Mouse (Mus musculus) olfactory bulb, adult 2 months (tissue): ENCODE results near the gene Lsp1.

ENCODE experiments used
- CTCF ChIP-seq: fragments of 200-500 bp; IDR thresholded peaks from 2 replicates; pipeline ENCODE4 v1.5.1; 2012; ENCODE audit warnings: low read depth, mild to moderate bottlenecking, low read length, moderate library complexity; ENCODE audit not compliant: insufficient read depth
- POLR2A ChIP-seq: fragments of 200-500 bp; IDR thresholded peaks from 2 replicates; pipeline ENCODE4 v1.6.1; 2012; ENCODE audit warnings: mild to moderate bottlenecking, low read depth, low read length, moderate library complexity; ENCODE audit not compliant: insufficient read depth

DNA sequence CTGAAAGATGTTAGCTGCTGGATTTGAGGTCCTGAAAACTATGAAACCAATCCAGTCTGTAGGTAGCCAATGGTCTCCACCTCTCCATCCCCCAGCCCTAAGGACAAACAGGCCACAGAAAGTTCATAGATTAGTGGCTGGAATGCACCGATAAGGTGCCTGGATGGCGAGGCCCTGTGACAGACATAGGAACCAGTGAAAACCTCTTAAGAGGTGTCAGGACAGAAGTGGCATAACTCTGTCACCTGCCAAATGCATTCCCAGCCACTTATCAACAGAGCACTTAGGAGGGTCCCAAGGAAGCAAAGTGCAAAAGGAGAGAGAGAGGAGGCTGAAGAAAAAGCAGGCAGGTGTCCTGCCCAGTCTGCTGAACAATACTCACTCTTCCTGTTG lies 1.3 kb upstream of the Lsp1 start:
- no peak for TF ChIP-seq CTCF
- no peak for TF ChIP-seq POLR2A
